Mouse (Mus musculus): ENCODE data around the gene Saysd1.

DNA sequence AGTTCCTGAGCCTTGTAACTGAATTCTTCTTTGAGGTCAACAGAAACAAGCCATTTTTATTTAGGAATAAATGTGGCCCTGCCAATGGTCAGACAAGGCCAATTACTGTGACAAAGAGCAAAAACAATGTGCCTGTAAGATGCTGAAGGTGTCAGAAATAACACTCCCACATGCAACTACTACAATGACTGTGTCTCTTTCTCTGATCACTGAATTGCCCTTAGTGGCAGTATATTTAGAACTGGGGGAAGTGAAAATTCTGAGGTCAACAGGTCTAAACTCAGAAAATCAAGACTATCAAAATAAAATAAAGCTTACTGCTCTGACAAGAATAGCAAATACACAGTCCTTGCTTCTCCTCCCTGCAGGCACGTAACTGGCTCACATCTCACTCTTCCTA lies 63.6 kb downstream of the Saysd1 start:
- TF ChIP-seq CTCF (IDR thresholded peaks at IDR 0.05; ENCODE audit: low read depth) (no peak), EP300 (IDR thresholded peaks at IDR 0.05; ENCODE audit: low read depth) (no peak)
